Mouse (Mus musculus) lung, postnatal 0 days (tissue): ENCODE measurements around the gene Rpl39. TPM values are rescaled to one million over a fixed set of nuclear protein-coding genes. Genes with fewer than 3 reads are reported as not detected.

Experiments
- ATAC-seq: fragments of 200-750 bp; cut with Nextera tagmentation; 2 replicates; pipeline ENCODE4 v1.8.0; 2017; ENCODE audit warnings: moderate library complexity
- DNase-seq: peaks from one replicate; pipeline ENCODE4 v3.0.0-alpha.2; 2016; ENCODE audit warnings: low spot score
- H3K27ac ChIP-seq: fragments of 300-500 bp; sonication (generic); 2 replicates; pipeline ENCODE4 v1.5.1; 2014; ENCODE audit warnings: antibody characterized with exemption, mild to moderate bottlenecking, low read length, mixed read lengths
- H3K27me3 ChIP-seq: fragments of 300-500 bp; sonication (generic); replicated peaks from 2 replicates; pipeline ENCODE4 v1.6.1; 2014; ENCODE audit warnings: low read length, mixed read lengths; ENCODE audit not compliant: insufficient read depth
- H3K36me3 ChIP-seq: fragments of 300-500 bp; sonication (generic); 2 replicates; pipeline ENCODE4 v1.6.1; 2014; ENCODE audit warnings: low read length, mixed read lengths; ENCODE audit not compliant: insufficient read depth
- H3K4me1 ChIP-seq: fragments of 300-500 bp; sonication (generic); 2 replicates; pipeline ENCODE4 v1.6.1; 2014; ENCODE audit warnings: antibody characterized with exemption, low read depth, low read length, mixed read lengths; ENCODE audit not compliant: insufficient read depth
- H3K4me2 ChIP-seq: fragments of 300-500 bp; sonication (generic); replicated peaks from 2 replicates; pipeline ENCODE4 v1.6.1; 2014; ENCODE audit warnings: low read depth, mild to moderate bottlenecking, low read length, moderate library complexity, mixed read lengths
- H3K4me3 ChIP-seq: fragments of 300-500 bp; sonication (generic); 2 replicates; pipeline ENCODE4 v1.5.1; 2014; ENCODE audit warnings: low read depth, low read length
- H3K9ac ChIP-seq: fragments of 300-500 bp; sonication (generic); replicated peaks from 2 replicates; pipeline ENCODE4 v1.6.1; 2014; ENCODE audit warnings: low read depth, mild to moderate bottlenecking
- H3K9me3 ChIP-seq: fragments of 300-500 bp; sonication (generic); 2 replicates; pipeline ENCODE4 v1.6.1; 2016; ENCODE audit warnings: low read length, mixed read lengths
- CTCF ChIP-seq: IDR thresholded peaks from 2 replicates; pipeline ENCODE4 v1.5.1; 2016; ENCODE audit warnings: antibody characterized with exemption, mild to moderate bottlenecking
- EP300 ChIP-seq: IDR thresholded peaks from 2 replicates; pipeline ENCODE4 v1.6.1; 2016; ENCODE audit warnings: antibody characterized with exemption, mild to moderate bottlenecking, control low read depth
- WGBS: fragments of 180-500 bp; shearing (Covaris S2); extraction: QIAGEN DNeasy Blood & Tissue Kit; methylation state at CpG from one replicate; pipeline ENCODE4 v1.1.7; 2014; 5-methylcytosine and 5-hydroxymethylcytosine counted together
- polyA plus RNA-seq: library from polyadenylated mRNA; unstranded; fragments of >200 nt; fragmentation: Nextera tagmentation; extraction: Ambion mirVana; gene quantifications from 2 replicates; pipeline ENCODE4 v1.2.1, GENCODE M21; 2015

The Rpl39 gene
- 416 and 436 TPM in 2 replicates for polyA plus RNA-seq

DNA sequence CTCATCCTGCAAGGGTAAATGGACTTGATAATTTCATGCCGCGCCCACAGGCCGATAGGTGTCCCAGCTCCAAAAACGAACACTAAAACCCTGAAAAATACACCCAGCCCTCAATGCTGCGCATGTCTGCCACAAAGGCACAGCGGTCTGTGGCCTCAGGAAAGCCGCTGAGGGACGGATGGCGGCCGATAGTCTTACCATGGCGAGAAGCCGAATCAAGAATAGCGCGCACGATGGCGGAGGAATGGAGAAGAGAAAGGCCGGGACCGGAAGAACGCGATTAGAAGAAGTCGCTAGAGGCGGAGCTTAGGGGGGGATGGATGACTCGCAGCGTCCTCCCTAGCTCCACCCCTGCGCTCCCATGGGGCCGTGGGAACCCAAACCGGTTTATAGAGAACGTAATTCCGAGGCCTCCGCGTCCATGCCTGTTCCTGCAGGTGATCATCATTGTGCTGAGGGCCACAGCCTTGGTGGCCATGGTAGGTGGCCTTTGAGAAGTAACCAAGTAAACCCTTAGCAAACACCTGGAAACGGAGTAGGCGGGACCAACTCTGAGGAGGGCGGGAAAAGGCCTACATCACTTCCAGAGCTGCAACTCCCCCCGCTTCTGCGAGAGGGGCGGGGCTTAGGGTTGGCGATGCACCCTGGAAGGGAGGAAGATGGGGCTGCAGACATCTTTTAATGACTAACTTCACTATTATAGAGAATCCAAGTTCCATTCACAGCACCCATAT lies at the start of gene Rpl39:
Gene Rpl39 (minus strand): TSS at position 476 of the 734 bp plus-strand sequence.
- Histone ChIP-seq H3K27me3 (no peaks in the 10 kb centered on the region), H3K36me3 (no peaks in the 10 kb centered on the region), H3K4me3 (peak within 1 kb of the TSS; percentile 51), H3K9me3 (no peaks in the 10 kb centered on the region), H3K9ac (peak within 1 kb of the TSS; percentile 41), H3K4me1 (no peaks in the 10 kb centered on the region), H3K27ac (peak within 1 kb of the TSS; percentile 72), H3K4me2 (peak within 1 kb of the TSS; percentile 58)
- ATAC-seq: peak; percentile 97
- peak; percentile 93 for DNase-seq
- 9% methylated on average over 38 of the region's 38 CpGs for WGBS
- TF ChIP-seq CTCF (peak; percentile 40), EP300 (no peak)

GRCm38 (mm10) chrX:37126671-37127358 lies 41.6 kb upstream of the Rpl39 start, which contains the start of gene Nkap:
TSS of gene Nkap (plus strand) at chrX:37126795.
- Histone ChIP-seq H3K27ac (peak within 1 kb of the TSS; percentile 77), H3K36me3 (no peaks in the 10 kb centered on the region), H3K4me1 (no peaks in the 10 kb centered on the region), H3K4me2 (peak within 1 kb of the TSS; percentile 52), H3K9ac (peak within 1 kb of the TSS; percentile 78), H3K4me3 (peak within 1 kb of the TSS; percentile 63), H3K27me3 (no peaks in the 10 kb centered on the region), H3K9me3 (no peaks in the 10 kb centered on the region)
- 9% methylated on average over 29 of the region's 58 CpGs for WGBS
- no peak for TF ChIP-seq CTCF
- TF ChIP-seq EP300: no peak
- peak; percentile 78 for DNase-seq
- ATAC-seq: peak; percentile 86

GRCm38 (mm10) chrX:37125511-37125910 lies 40.3 kb upstream of the Rpl39 start:
- ATAC-seq: no peak

GRCm38 (mm10) chrX:37120212-37120611 lies 35.0 kb upstream of the Rpl39 start:
- no peak for DNase-seq
- TF ChIP-seq EP300: no peak
- no peak for TF ChIP-seq CTCF
- H3K27ac ChIP-seq: no peak overlapping the region
- no peak overlapping the region for H3K9ac ChIP-seq
- H3K4me3 ChIP-seq: no peak overlapping the region
- no peak overlapping the region for H3K4me2 ChIP-seq
- no peaks in the 10 kb centered on the region for H3K9me3 ChIP-seq
- ATAC-seq: no peak
- no peaks in the 10 kb centered on the region for H3K4me1 ChIP-seq
- H3K27me3 ChIP-seq: no peaks in the 10 kb centered on the region
- H3K36me3 ChIP-seq: no peaks in the 10 kb centered on the region
- 55% methylated on average over 5 of the region's 5 CpGs for WGBS

More at GRCm38 (mm10) chrX:37125511-37125910, 40.3 kb upstream of the Rpl39 start:
- Histone ChIP-seq H3K36me3 (no peaks in the 10 kb centered on the region), H3K4me1 (no peaks in the 10 kb centered on the region), H3K27ac (no peak overlapping the region), H3K4me3 (no peak overlapping the region), H3K9me3 (no peaks in the 10 kb centered on the region), H3K4me2 (no peak overlapping the region), H3K9ac (no peak overlapping the region), H3K27me3 (no peaks in the 10 kb centered on the region)
- WGBS: 92% methylated on average over 7 of the region's 7 CpGs
- DNase-seq: no peak
- TF ChIP-seq CTCF (no peak), EP300 (no peak)

DNA sequence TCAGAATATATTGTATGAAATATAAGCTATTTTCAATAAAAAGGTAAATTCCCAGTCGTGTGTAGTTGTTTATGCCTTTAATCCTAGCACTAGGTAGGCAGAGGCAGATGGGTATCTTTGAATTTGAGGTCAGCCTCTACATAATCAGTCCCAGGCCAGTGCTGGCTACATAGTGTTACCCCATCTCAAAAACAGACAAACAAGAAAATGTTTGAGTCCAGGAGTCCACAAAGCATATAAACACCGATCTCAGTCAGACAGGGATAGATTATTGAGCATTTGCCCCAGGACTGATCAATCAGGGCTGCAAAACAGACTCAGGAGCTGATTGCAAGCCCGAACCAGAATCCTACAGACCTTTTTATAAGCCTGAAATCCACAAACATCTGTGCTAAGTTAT lies 34.4 kb upstream of the Rpl39 start:
- no peak for DNase-seq
- Histone ChIP-seq H3K9ac (no peak overlapping the region), H3K27ac (no peak overlapping the region), H3K4me1 (no peaks in the 10 kb centered on the region), H3K4me3 (no peak overlapping the region), H3K9me3 (no peaks in the 10 kb centered on the region), H3K4me2 (no peak overlapping the region), H3K36me3 (no peaks in the 10 kb centered on the region), H3K27me3 (no peaks in the 10 kb centered on the region)
- TF ChIP-seq CTCF (no peak), EP300 (no peak)
- no peak for ATAC-seq
- 65% methylated on average over 3 of the region's 3 CpGs for WGBS

DNA sequence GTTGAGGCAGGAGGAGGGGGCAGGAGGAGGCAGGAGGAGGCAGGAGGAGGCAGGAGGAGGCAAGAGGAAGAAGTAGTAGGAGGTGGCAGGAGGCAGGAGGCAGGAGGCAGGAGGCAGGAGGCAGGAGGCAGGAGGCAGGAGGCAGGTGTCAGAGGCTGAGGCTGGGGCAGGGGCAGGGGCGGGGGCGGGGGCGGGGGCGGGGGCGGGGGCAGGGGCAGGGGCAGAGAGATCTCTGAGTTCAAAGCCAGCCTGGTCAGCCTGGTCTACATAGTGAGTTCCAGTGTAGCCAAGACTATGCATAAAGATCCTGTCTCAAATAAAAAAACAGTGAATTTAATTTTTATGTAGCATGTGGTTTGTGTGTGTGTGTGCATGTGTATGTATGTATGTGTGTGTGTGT lies 31.9 kb upstream of the Rpl39 start:
- no peak for DNase-seq
- no peaks in the 10 kb centered on the region for H3K9me3 ChIP-seq
- H3K4me1 ChIP-seq: no peaks in the 10 kb centered on the region
- no peak overlapping the region for H3K4me2 ChIP-seq
- H3K27me3 ChIP-seq: no peaks in the 10 kb centered on the region
- no peak for ATAC-seq
- no peak overlapping the region for H3K27ac ChIP-seq
- H3K9ac ChIP-seq: no peak overlapping the region
- TF ChIP-seq CTCF (no peak), EP300 (no peak)
- no peaks in the 10 kb centered on the region for H3K36me3 ChIP-seq
- no CpG with 5 or more reads among the region's 5 CpGs for WGBS
- H3K4me3 ChIP-seq: no peak overlapping the region
